Mouse (Mus musculus) heart, adult 2 months (tissue): Measurements from ENCODE around the gene Cenpi. TPM values are rescaled to one million over a fixed set of nuclear protein-coding genes. Genes with fewer than 3 reads are reported as not detected.
"Not testable (repeated sequence)": the region's sequence is repeated elsewhere in the genome, so short reads cannot be mapped to it uniquely, and the experiment has no call there.

ENCODE experiments used
- DNase-seq, 2 experiments: peaks; one replicate each; pipeline ENCODE4 v3.0.0; 2021
- H3K27ac ChIP-seq: fragments of 200-600 bp; 2 replicates; pipeline ENCODE4 v1.8.1; 2022
- H3K27me3 ChIP-seq: fragments of 200-500 bp; 2 replicates; pipeline ENCODE4 v1.6.1; 2012; ENCODE audit warnings: mild to moderate bottlenecking, low read length, inconsistent platforms, mixed read lengths; ENCODE audit not compliant: control insufficient read depth, insufficient read depth
- H3K36me3 ChIP-seq: fragments of 200-500 bp; 2 replicates; pipeline ENCODE4 v1.6.1; 2012; ENCODE audit warnings: low read length, inconsistent platforms; ENCODE audit not compliant: control insufficient read depth, insufficient read depth
- H3K4me1 ChIP-seq: fragments of 200-500 bp; 2 replicates; pipeline ENCODE4 v1.6.1; 2011; ENCODE audit warnings: low read length; ENCODE audit not compliant: control insufficient read depth, insufficient read depth
- H3K4me3 ChIP-seq: fragments of 200-600 bp; 2 replicates; pipeline ENCODE4 v1.8.1; 2022
- H3K79me2 ChIP-seq: fragments of 200-500 bp; replicated peaks from 2 replicates; pipeline ENCODE4 v1.6.1; 2012; ENCODE audit warnings: mild to moderate bottlenecking, inconsistent platforms, low read length, moderate library complexity, mixed read lengths; ENCODE audit not compliant: control insufficient read depth, insufficient read depth
- H3K9ac ChIP-seq: fragments of 200-500 bp; 2 replicates; pipeline ENCODE4 v1.6.1; 2012; ENCODE audit warnings: low read depth, mild to moderate bottlenecking, control low read depth, inconsistent platforms, low read length, mixed read lengths
- CTCF ChIP-seq: fragments of 200-600 bp; IDR thresholded peaks from 2 replicates; pipeline ENCODE4 v1.8.1; 2022; ENCODE audit warnings: antibody characterized with exemption, mild to moderate bottlenecking, moderate library complexity
- EP300 ChIP-seq: fragments of 200-500 bp; IDR thresholded peaks from 2 replicates; pipeline ENCODE4 v1.6.1; 2011; ENCODE audit warnings: low read depth, low read length, control low read depth; ENCODE audit not compliant: insufficient read depth
- POLR2A ChIP-seq: fragments of 200-500 bp; IDR thresholded peaks from 2 replicates; pipeline ENCODE4 v1.6.1; 2011; ENCODE audit warnings: mild to moderate bottlenecking, low read depth, low read length, control low read depth; ENCODE audit not compliant: insufficient read depth
- WGBS: fragments of 180-500 bp; shearing (Covaris S2); methylation state at CpG from one replicate; pipeline ENCODE4 v1.1.7; 2018; 5-methylcytosine and 5-hydroxymethylcytosine counted together
- intact Hi-C: fragments of 180-260 bp; cut with DNase I; formaldehyde crosslinking; loops from one replicate; pipeline ENCODE4 v1.15.1; 2025
- polyA plus RNA-seq: library from polyadenylated mRNA; depleted of rRNA; stranded (reverse); fragments of >200 nt; gene quantifications from 2 replicates; pipeline ENCODE4 v1.2.3, GENCODE M21; 2012
- total RNA-seq, 2 experiments: library from RNA; stranded (reverse); gene quantifications; 2 replicates each; pipeline ENCODE4 v1.2.3; 2021

Gene Cenpi
- total and polyA plus RNA-seq, 3 experiments = 0.10 to 0.48 (median 0.21) TPM

- intact Hi-C loops = no loop called here
- H3K4me3 ChIP-seq = no peak overlapping the region
- no peaks in the 10 kb centered on the region; the same call in 1 of the 2 replicates for H3K4me1 ChIP-seq
- H3K27ac ChIP-seq = no peak overlapping the region
- no peaks in the 10 kb centered on the region for H3K36me3 ChIP-seq
- H3K27me3 ChIP-seq = no peaks in the 10 kb centered on the region
- TF ChIP-seq CTCF (no peak), EP300 (no peak), POLR2A (no peak)
- H3K9ac ChIP-seq = no peak overlapping the region
- DNase-seq = no peak
- no peaks in the 10 kb centered on the region for H3K79me2 ChIP-seq
- WGBS = 47% methylated on average over 4 of the region's 4 CpGs
Measured at GRCm38 (mm10) chrX:134297195-134297594, 10.7 kb upstream of the Cenpi start.

- H3K27me3 ChIP-seq = no peaks in the 10 kb centered on the region
- 64% methylated on average over 5 of the region's 5 CpGs for WGBS
- no peak overlapping the region for H3K27ac ChIP-seq
- intact Hi-C loops = loop anchor here (10.0 kb wide), 1 partner anchor 245 kb away; the partner anchor contains the start of gene Cstf2
- no peaks in the 10 kb centered on the region; the same call in 1 of the 2 replicates for H3K4me1 ChIP-seq
- H3K9ac ChIP-seq = no peak overlapping the region
- DNase-seq = no peak
- H3K4me3 ChIP-seq = no peak overlapping the region
- H3K79me2 ChIP-seq = no peaks in the 10 kb centered on the region
- H3K36me3 ChIP-seq = no peaks in the 10 kb centered on the region
- no peak for TF ChIP-seq EP300
Measured at GRCm38 (mm10) chrX:134300219-134300618, 7.7 kb upstream of the Cenpi start.

- H3K4me3 ChIP-seq = no peak overlapping the region
- whole genome bisulfite sequencing = 84% methylated on average over 1 of the region's 1 CpGs
- DNase-seq = no peak
- no peak overlapping the region for H3K9ac ChIP-seq
- no peaks in the 10 kb centered on the region for H3K27me3 ChIP-seq
- peaks cover 1% of the 10 kb centered on the region; the same call in 1 of the 2 replicates for H3K4me1 ChIP-seq
- intact Hi-C loops = loop anchor here (10.0 kb wide), 1 partner anchor 248 kb away; the partner anchor contains the start of gene Cstf2
- no peak overlapping the region for H3K27ac ChIP-seq
- no peaks in the 10 kb centered on the region for H3K36me3 ChIP-seq
- no peak for TF ChIP-seq EP300
- no peak for TF ChIP-seq CTCF
- no peak for TF ChIP-seq POLR2A
- H3K79me2 ChIP-seq = no peaks in the 10 kb centered on the region
Measured at GRCm38 (mm10) chrX:134303287-134303686, 4.6 kb upstream of the Cenpi start.

- intact Hi-C loops = loop anchor here (5.0 to 10.0 kb wide), 2 partner anchors 234 to 253 kb away; partner anchors contain the start of genes Cstf2 and Timm8a1
- TF ChIP-seq EP300 = no peak
- H3K27me3 ChIP-seq = no peaks in the 10 kb centered on the region
- no peaks in the 10 kb centered on the region for H3K36me3 ChIP-seq
- no peak overlapping the region for H3K27ac ChIP-seq
- peak overlapping the region; percentile 46; the same call in 1 of the 2 replicates for H3K9ac ChIP-seq
- H3K4me3 ChIP-seq = peak overlapping the region; percentile 40
- 14% methylated on average over 9 of the region's 9 CpGs for WGBS
- peaks cover 1% of the 10 kb centered on the region; the same call in 1 of the 2 replicates for H3K4me1 ChIP-seq
- no peak for DNase-seq
- H3K79me2 ChIP-seq = no peaks in the 10 kb centered on the region
Measured at GRCm38 (mm10) chrX:134308275-134308634, 371 bp downstream of the Cenpi start.

- H3K4me3 ChIP-seq, intact Hi-C loops, H3K27ac ChIP-seq, H3K27me3 ChIP-seq, H3K79me2 ChIP-seq, H3K9ac ChIP-seq, DNase-seq, H3K4me1 ChIP-seq, H3K36me3 ChIP-seq: not testable (repeated sequence)
- WGBS = 80% methylated on average over 7 of the region's 7 CpGs
Measured at GRCm38 (mm10) chrX:134311193-134311592, 3.3 kb downstream of the Cenpi start.

GRCm38 (mm10) chrX:134319153-134319932 is 11.5 kb downstream of the Cenpi start:
- DNase-seq = peak in 1 of 2 experiments; percentile 27
- TF ChIP-seq EP300 (no peak), POLR2A (no peak), CTCF (peak; percentile 73)
- no peaks in the 10 kb centered on the region for H3K4me1 ChIP-seq
- 81% methylated on average over 2 of the region's 2 CpGs for WGBS
- no peak overlapping the region for H3K4me3 ChIP-seq
- H3K36me3 ChIP-seq = no peaks in the 10 kb centered on the region
- intact Hi-C loops = loop anchor here (5.0 kb wide), 1 partner anchor 187 kb away; no protein-coding TSS in a partner anchor
- no peaks in the 10 kb centered on the region for H3K27me3 ChIP-seq
- H3K79me2 ChIP-seq = no peaks in the 10 kb centered on the region
- no peak overlapping the region for H3K9ac ChIP-seq
- no peak overlapping the region for H3K27ac ChIP-seq
